ENCODE assay signal across 8 mouse cellular contexts in genomic region chr4:138543177-138543576, GRCm38 (mm10).
DNase-seq lines count a peak whose midpoint lies in the region; ATAC-seq lines count a peak whose summit lies in the region.

No protein-coding gene starts in this region.

- peak; percentile 96 for DNase-seq in heart, adult 11 months
- DNase-seq in adrenal gland, postnatal 36 days: peak; percentile 26 to 49
- peak; percentile 52 to 56 for DNase-seq in heart, postnatal 36 days
- no peak for DNase-seq in adipocyte (ENCODE audit: low spot score)
- no peak for DNase-seq in spleen, adult 18-20 months

- H3K27me3 ChIP-seq in heart, embryonic 12.5 days (replicated peaks): peaks cover 59% of the 10 kb centered on the region
- H3K27me3 ChIP-seq in limb, embryonic 15.5 days: peaks cover 7% of the 10 kb centered on the region
- no peaks in the 10 kb centered on the region; the same call in 1 of the 2 replicates for H3K27me3 ChIP-seq in stomach, embryonic 16.5 days (ENCODE audit: control insufficient read depth, insufficient read depth, low read length)

- H3K4me3 ChIP-seq in heart, embryonic 12.5 days: no peak overlapping the region
- no peak overlapping the region for H3K4me3 ChIP-seq in limb, embryonic 15.5 days
- no peak overlapping the region for H3K4me3 ChIP-seq in stomach, embryonic 16.5 days (replicated peaks; ENCODE audit: low read length)

- H3K9me3 ChIP-seq in heart, embryonic 12.5 days (replicated peaks): 0 out of 2 replicates have a peak, but pooled peaks cover 3% of the 10 kb centered on the region
- H3K9me3 ChIP-seq in limb, embryonic 15.5 days: no peaks in the 10 kb centered on the region
- no peaks in the 10 kb centered on the region for H3K9me3 ChIP-seq in stomach, embryonic 16.5 days (replicated peaks; ENCODE audit: control insufficient read depth, low read length)

- H3K4me2 ChIP-seq in heart, embryonic 12.5 days: no peak overlapping the region
- H3K4me2 ChIP-seq in limb, embryonic 15.5 days: no peak overlapping the region
- no peak overlapping the region for H3K4me2 ChIP-seq in stomach, embryonic 16.5 days (ENCODE audit: low read depth, low read length)

- no peaks in the 10 kb centered on the region for H3K36me3 ChIP-seq in heart, embryonic 12.5 days
- H3K36me3 ChIP-seq in limb, embryonic 15.5 days: no peaks in the 10 kb centered on the region
- no peaks in the 10 kb centered on the region for H3K36me3 ChIP-seq in stomach, embryonic 16.5 days (ENCODE audit: control insufficient read depth, insufficient read depth, low read length)

- ATAC-seq in heart, embryonic 12.5 days (ENCODE audit: insufficient number of reproducible peaks, low FRiP score): no peak
- ATAC-seq in limb, embryonic 15.5 days (ENCODE audit: insufficient number of reproducible peaks, low FRiP score, low TSS enrichment, low read depth): no peak
- peak; percentile 41; the same call in 1 of the 2 replicates for ATAC-seq in stomach, embryonic 16.5 days (ENCODE audit: insufficient read depth, low FRiP score)

- intact Hi-C loops in heart, postnatal 36 days (cut with DNase I): no loop called here

- H3K4me1 ChIP-seq in heart, embryonic 12.5 days (replicated peaks): no peaks in the 10 kb centered on the region
- H3K4me1 ChIP-seq in limb, embryonic 15.5 days: peaks cover 11% of the 10 kb centered on the region
- peaks cover 12% of the 10 kb centered on the region for H3K4me1 ChIP-seq in stomach, embryonic 16.5 days (ENCODE audit: control insufficient read depth, insufficient read depth, low read length)

- 30% methylated on average over 12 of the region's 12 CpGs for WGBS in heart, embryonic 12.5 days
- WGBS in limb, embryonic 15.5 days: 31% methylated on average over 12 of the region's 12 CpGs
- WGBS in stomach, embryonic 16.5 days: 32% methylated on average over 12 of the region's 12 CpGs

- no peak overlapping the region for H3K9ac ChIP-seq in heart, embryonic 12.5 days
- 0 out of 2 replicates have a peak overlapping the region, but pooled peaks have one; percentile 14 for H3K9ac ChIP-seq in limb, embryonic 15.5 days
- H3K9ac ChIP-seq in stomach, embryonic 16.5 days (ENCODE audit: low read length): no peak overlapping the region

- no peak overlapping the region for H3K27ac ChIP-seq in heart, embryonic 12.5 days (ENCODE audit: poor library complexity, severe bottlenecking)
- no peak overlapping the region for H3K27ac ChIP-seq in limb, embryonic 15.5 days
- peak overlapping the region; percentile 53; the same call in 1 of the 2 replicates for H3K27ac ChIP-seq in stomach, embryonic 16.5 days (ENCODE audit: low read length)

Comparison
In these comparisons a context has a peak if more than half of its experiments do, and no peak if none do; other contexts are left out.
1. DNase-seq: peak in heart, adult 11 months (single experiment), adrenal gland, postnatal 36 days (2 of 2) and heart, postnatal 36 days (2 of 2); none in adipocyte (single experiment) and spleen, adult 18-20 months (0 of 2).